Mouse (Mus musculus): ENCODE data around the gene Grhl1. TPM values are rescaled to one million over a fixed set of nuclear protein-coding genes. Genes with fewer than 3 reads are reported as not detected.

The Grhl1 gene
- polyA plus RNA-seq, 1 experiment from 2014 or later: 2.1 TPM

GRCm38 (mm10) chr12:24592055-24592454, 20.0 kb downstream of the Grhl1 start:
- Histone ChIP-seq H3K4me3 (ENCODE audit: low read depth, low read length) (no peak overlapping the region), H3K4me1 (ENCODE audit: insufficient read depth) (peaks cover 7% of the 10 kb centered on the region; the same call in 1 of the 2 replicates), H3K36me3 (ENCODE audit: insufficient read depth) (no peaks in the 10 kb centered on the region), H3K4me2 (no peak overlapping the region), H3K9me3 (ENCODE audit: low read depth, low read length) (no peaks in the 10 kb centered on the region), H3K9ac (no peak overlapping the region), H3K27me3 (ENCODE audit: insufficient read depth, low read length) (no peaks in the 10 kb centered on the region), H3K27ac (ENCODE audit: low read depth) (no peak overlapping the region)
- ATAC-seq (ENCODE audit: insufficient read depth) (no peak), DNase-seq (no peak)
- TF ChIP-seq CTCF (IDR thresholded peaks at IDR 0.05; ENCODE audit: low read depth): no peak
- WGBS: 74% methylated on average over 9 of the region's 9 CpGs

DNA sequence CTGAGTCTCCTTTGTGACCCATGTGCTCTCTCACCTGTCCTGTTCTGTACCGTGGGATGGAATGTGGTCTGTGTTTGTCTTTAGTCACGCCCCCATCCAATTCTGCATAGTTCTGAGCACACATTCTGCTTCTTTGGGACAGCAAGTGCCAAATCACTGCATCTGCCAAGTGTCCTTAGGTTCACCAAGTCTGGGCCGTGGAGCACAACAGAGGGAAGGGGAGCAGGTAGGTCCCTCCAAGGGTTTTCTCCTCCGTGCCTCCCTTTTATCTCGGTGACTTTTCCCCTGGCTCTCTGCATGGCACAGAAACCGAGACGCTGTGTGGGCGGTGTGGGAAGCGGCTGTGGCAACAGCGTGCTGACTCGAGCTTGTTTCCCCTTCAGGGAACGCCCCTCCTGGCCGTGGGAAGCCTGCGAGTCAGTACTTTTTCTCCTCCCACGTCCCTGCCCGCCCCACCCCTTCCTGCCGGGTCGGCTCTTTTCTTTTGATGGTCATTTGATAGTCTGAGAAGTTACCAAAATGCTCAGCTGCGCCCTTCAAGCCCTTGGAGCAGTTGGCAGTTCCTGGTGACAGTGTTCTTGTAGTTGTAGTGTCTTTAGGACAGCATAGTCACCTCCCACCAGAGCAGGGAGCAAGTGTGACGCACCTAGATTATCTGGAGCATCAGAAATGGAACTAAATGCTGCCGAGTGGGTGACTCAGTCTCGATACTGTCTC, 21.0 kb downstream of the Grhl1 start:
- Histone ChIP-seq H3K36me3 (ENCODE audit: insufficient read depth) (no peaks in the 10 kb centered on the region), H3K9me3 (ENCODE audit: low read depth, low read length) (no peaks in the 10 kb centered on the region), H3K27ac (ENCODE audit: low read depth) (0 out of 2 replicates have a peak overlapping the region, but pooled peaks have one; percentile 50), H3K4me3 (ENCODE audit: low read depth, low read length) (peak overlapping the region; percentile 22), H3K4me2 (peak overlapping the region; percentile 61), H3K27me3 (ENCODE audit: insufficient read depth, low read length) (no peaks in the 10 kb centered on the region), H3K9ac (no peak overlapping the region; the same call in 1 of the 2 replicates), H3K4me1 (ENCODE audit: insufficient read depth) (peaks cover 7% of the 10 kb centered on the region; the same call in 1 of the 2 replicates)
- no peak for TF ChIP-seq CTCF (IDR thresholded peaks at IDR 0.05; ENCODE audit: low read depth)
- DNase-seq (peak; percentile 57), ATAC-seq (ENCODE audit: insufficient read depth) (peak; percentile 79)
- 5% methylated on average over 22 of the region's 22 CpGs for WGBS

DNA sequence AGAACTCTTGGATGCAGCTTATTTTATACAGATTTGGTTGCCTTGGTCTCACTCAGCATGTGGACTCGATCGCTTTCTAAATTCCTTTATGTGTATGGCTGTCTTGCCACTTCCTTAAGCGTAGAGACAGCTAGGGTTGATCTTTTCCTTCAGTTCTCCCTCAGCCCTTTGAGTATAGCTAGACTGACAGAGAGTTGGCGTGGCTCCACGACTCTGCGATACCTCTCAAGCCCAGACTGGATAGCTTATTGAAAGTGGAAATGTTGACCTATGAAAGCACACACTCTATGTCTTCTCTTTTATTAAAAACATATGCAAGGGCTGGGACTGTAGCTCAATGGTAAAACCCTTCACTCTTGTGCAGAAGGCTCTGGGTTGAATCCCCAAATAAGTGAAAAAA, 25.3 kb downstream of the Grhl1 start:
- WGBS: 63% methylated on average over 6 of the region's 6 CpGs
- DNase-seq (no peak), ATAC-seq (ENCODE audit: insufficient read depth) (no peak)
- Histone ChIP-seq H3K27ac (ENCODE audit: low read depth) (no peak overlapping the region), H3K36me3 (ENCODE audit: insufficient read depth) (no peaks in the 10 kb centered on the region), H3K27me3 (ENCODE audit: insufficient read depth, low read length) (no peaks in the 10 kb centered on the region), H3K9me3 (ENCODE audit: low read depth, low read length) (no peaks in the 10 kb centered on the region), H3K4me3 (ENCODE audit: low read depth, low read length) (no peak overlapping the region), H3K4me2 (no peak overlapping the region), H3K9ac (no peak overlapping the region), H3K4me1 (ENCODE audit: insufficient read depth) (peaks cover 7% of the 10 kb centered on the region; the same call in 1 of the 2 replicates)
- no peak for TF ChIP-seq CTCF (IDR thresholded peaks at IDR 0.05; ENCODE audit: low read depth)

DNA sequence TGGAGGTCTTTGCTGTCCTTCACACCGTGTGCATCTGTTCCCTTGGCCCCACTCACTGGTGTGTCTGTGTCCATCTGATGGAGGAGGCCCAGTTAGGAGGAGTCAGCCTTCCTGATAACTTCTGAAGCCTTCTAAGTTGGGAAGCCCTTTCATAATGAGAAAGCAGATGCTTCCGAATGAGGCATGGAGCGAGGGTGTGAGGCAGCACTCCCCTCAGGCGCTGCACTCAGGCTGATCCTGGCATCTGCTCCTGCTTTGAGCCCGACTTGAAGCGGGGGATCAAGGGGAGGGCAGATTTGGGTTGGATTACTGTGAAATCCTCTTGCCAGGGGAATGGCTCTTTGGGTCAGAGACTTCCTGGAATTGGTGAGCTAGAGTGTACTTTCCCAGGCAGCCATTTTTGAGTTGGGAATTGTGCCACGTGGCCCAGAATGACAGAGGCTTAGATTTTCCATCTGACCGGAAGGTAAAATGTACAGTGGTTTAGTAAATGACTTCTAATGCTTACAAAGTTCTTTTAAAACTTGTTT, 27.3 kb downstream of the Grhl1 start:
- TF ChIP-seq CTCF (IDR thresholded peaks at IDR 0.05; ENCODE audit: low read depth): no peak
- Histone ChIP-seq H3K4me2 (no peak overlapping the region), H3K27me3 (ENCODE audit: insufficient read depth, low read length) (no peaks in the 10 kb centered on the region), H3K9ac (no peak overlapping the region), H3K4me1 (ENCODE audit: insufficient read depth) (no peaks in the 10 kb centered on the region), H3K36me3 (ENCODE audit: insufficient read depth) (no peaks in the 10 kb centered on the region), H3K9me3 (ENCODE audit: low read depth, low read length) (no peaks in the 10 kb centered on the region), H3K4me3 (ENCODE audit: low read depth, low read length) (no peak overlapping the region), H3K27ac (ENCODE audit: low read depth) (no peak overlapping the region)
- WGBS: 60% methylated on average over 8 of the region's 8 CpGs
- DNase-seq (no peak), ATAC-seq (ENCODE audit: insufficient read depth) (no peak)

- Histone ChIP-seq H3K27me3 (ENCODE audit: insufficient read depth, low read length) (no peaks in the 10 kb centered on the region), H3K9me3 (ENCODE audit: low read depth, low read length) (no peaks in the 10 kb centered on the region), H3K4me3 (ENCODE audit: low read depth, low read length) (no peak overlapping the region), H3K4me2 (no peak overlapping the region), H3K27ac (ENCODE audit: low read depth) (no peak overlapping the region), H3K9ac (no peak overlapping the region), H3K36me3 (ENCODE audit: insufficient read depth) (no peaks in the 10 kb centered on the region), H3K4me1 (ENCODE audit: insufficient read depth) (no peaks in the 10 kb centered on the region)
- no peak for DNase-seq
- 78% methylated on average over 7 of the region's 7 CpGs for WGBS
- no peak for ATAC-seq (ENCODE audit: insufficient read depth)
- TF ChIP-seq CTCF (IDR thresholded peaks at IDR 0.05; ENCODE audit: low read depth): no peak
Measured at GRCm38 (mm10) chr12:24600074-24600473, 28.0 kb downstream of the Grhl1 start.

GRCm38 (mm10) chr12:24600806-24601205, 28.7 kb downstream of the Grhl1 start:
- Histone ChIP-seq H3K9me3 (ENCODE audit: low read depth, low read length) (no peaks in the 10 kb centered on the region), H3K36me3 (ENCODE audit: insufficient read depth) (no peaks in the 10 kb centered on the region), H3K4me1 (ENCODE audit: insufficient read depth) (no peaks in the 10 kb centered on the region), H3K27ac (ENCODE audit: low read depth) (no peak overlapping the region), H3K27me3 (ENCODE audit: insufficient read depth, low read length) (no peaks in the 10 kb centered on the region), H3K9ac (no peak overlapping the region), H3K4me2 (no peak overlapping the region), H3K4me3 (ENCODE audit: low read depth, low read length) (no peak overlapping the region)
- DNase-seq (peak; percentile 88), ATAC-seq (ENCODE audit: insufficient read depth) (peak; percentile 86)
- 4% methylated on average over 9 of the region's 9 CpGs for WGBS
- peak; percentile 84 for TF ChIP-seq CTCF (IDR thresholded peaks at IDR 0.05; ENCODE audit: low read depth)

- DNase-seq (peak; percentile 87), ATAC-seq (ENCODE audit: insufficient read depth) (peak; percentile 38; the same call in 1 of the 2 replicates)
- H3K36me3 ChIP-seq (ENCODE audit: insufficient read depth): no peaks in the 10 kb centered on the region
- TF ChIP-seq CTCF (IDR thresholded peaks at IDR 0.05; ENCODE audit: low read depth): peak; percentile 78
- H3K27me3 ChIP-seq (ENCODE audit: insufficient read depth, low read length): no peaks in the 10 kb centered on the region
- no peak overlapping the region for H3K9ac ChIP-seq
- no peaks in the 10 kb centered on the region for H3K9me3 ChIP-seq (ENCODE audit: low read depth, low read length)
- H3K27ac ChIP-seq (ENCODE audit: low read depth): no peak overlapping the region
- H3K4me1 ChIP-seq (ENCODE audit: insufficient read depth): no peaks in the 10 kb centered on the region
- H3K4me3 ChIP-seq (ENCODE audit: low read depth, low read length): no peak overlapping the region
- WGBS: 36% methylated on average over 2 of the region's 2 CpGs
- H3K4me2 ChIP-seq: no peak overlapping the region
Measured at GRCm38 (mm10) chr12:24603266-24603665, 31.2 kb downstream of the Grhl1 start.
